Mouse (Mus musculus): ENCODE results near the gene Tsacc. TPM values are rescaled to one million over a fixed set of nuclear protein-coding genes. Genes with fewer than 3 reads are reported as not detected.

Tsacc gene
- 10.8 and 13.1 TPM in 2 replicates for polyA plus RNA-seq (2015; fragmentation: Nextera tagmentation; extraction: Ambion mirVana)

DNA sequence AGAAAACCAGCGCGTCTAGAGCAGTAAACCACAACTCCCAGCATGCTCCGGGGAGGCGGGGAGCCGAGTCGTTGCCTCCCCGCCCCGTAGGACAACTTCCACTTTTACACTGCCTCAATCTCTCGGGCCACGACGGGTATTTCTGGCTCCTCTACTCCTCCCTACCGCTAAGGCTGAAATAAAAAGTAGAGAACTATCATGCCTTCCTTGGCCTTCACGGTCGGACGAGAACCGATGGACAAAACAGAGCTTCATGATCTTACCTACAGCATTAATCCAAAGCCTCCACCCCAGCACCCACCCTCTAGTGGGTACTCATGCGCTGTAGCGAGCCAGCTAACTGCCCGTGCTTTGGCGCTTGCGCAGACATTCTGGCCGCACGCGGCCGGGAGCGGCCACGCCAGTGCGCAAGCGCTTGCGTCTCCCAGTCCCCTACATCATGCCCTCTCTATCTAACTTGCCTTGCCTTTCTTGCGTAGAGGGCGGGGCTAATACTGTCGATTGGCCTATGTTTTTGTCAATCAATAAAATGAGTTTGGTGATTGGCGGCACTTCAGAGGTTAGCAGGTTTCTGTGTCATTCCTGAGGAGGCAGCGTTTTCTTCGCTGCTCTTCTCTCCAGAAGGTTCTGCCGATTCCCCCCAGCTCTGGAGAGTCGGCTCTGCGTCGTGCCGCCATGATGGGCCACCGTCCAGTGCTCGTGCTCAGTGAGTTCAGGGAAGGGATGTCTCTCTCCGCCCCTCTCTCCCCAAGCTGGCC lies at the start of gene Tsacc, which contains the start of gene Cct3:
Gene Tsacc, minus strand, starts transcription at position 439 of the 758 bp plus-strand sequence.
Gene Cct3, plus strand, starts transcription at position 556 of the 758 bp plus-strand sequence.
- H3K27me3 ChIP-seq (replicated peaks; ENCODE audit: insufficient read depth, low read length) = no peaks in the 10 kb centered on the region
- H3K27ac ChIP-seq (ENCODE audit: low read length) = peak within 1 kb of the TSS; percentile 88
- H3K4me3 ChIP-seq (ENCODE audit: low read depth, low read length) = peak within 1 kb of the TSS; percentile 80
- no peaks in the 10 kb centered on the region for H3K9me3 ChIP-seq (ENCODE audit: low read length)
- WGBS = 1% methylated on average over 44 of the region's 44 CpGs
- TF ChIP-seq CTCF (IDR thresholded peaks at IDR 0.05) (peak; percentile 46), EP300 (IDR thresholded peaks at IDR 0.05) (no peak)
- peak within 1 kb of the TSS; percentile 72 for H3K9ac ChIP-seq (replicated peaks; ENCODE audit: low read depth)
- peaks cover 6% of the 10 kb centered on the region; the same call in 1 of the 2 replicates for H3K4me1 ChIP-seq (ENCODE audit: insufficient read depth, low read depth, low read length)
- peak; percentile 99 for ATAC-seq
- H3K36me3 ChIP-seq (ENCODE audit: insufficient read depth, low read length) = peaks cover 14% of the 10 kb centered on the region; the same call in 1 of the 2 replicates
- H3K4me2 ChIP-seq (replicated peaks; ENCODE audit: low read depth, low read length) = peak within 1 kb of the TSS; percentile 61
- DNase-seq (ENCODE audit: low spot score) = peak; percentile 99

DNA sequence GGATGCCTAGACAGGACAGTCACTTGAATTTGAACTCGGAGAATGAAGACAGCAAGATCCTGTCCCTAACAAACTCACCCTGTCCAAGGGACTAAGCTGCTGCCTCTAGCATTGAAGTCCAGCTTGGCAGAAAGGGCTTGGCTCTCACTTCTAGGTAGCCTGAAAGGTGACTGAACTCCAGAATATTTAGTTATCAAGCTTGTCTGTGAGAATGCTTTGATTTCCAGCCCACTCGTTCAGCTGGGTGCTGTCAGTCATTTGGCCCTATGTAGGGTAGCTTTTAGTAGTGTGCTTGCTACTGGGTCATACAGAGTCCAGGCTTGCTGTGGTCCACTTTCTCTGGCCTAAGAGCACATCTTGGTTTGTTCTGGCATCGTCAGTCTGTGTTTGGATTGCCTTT lies 42.2 kb upstream of the Tsacc start:
- peaks cover 4% of the 10 kb centered on the region; the same call in 1 of the 2 replicates for H3K4me1 ChIP-seq (ENCODE audit: insufficient read depth, low read depth, low read length)
- no peak overlapping the region for H3K4me2 ChIP-seq (replicated peaks; ENCODE audit: low read depth, low read length)
- ATAC-seq = no peak
- H3K4me3 ChIP-seq (ENCODE audit: low read depth, low read length) = no peak overlapping the region
- DNase-seq (ENCODE audit: low spot score) = no peak
- H3K27me3 ChIP-seq (replicated peaks; ENCODE audit: insufficient read depth, low read length) = no peaks in the 10 kb centered on the region
- no peak overlapping the region for H3K27ac ChIP-seq (ENCODE audit: low read length)
- H3K9me3 ChIP-seq (ENCODE audit: low read length) = no peaks in the 10 kb centered on the region
- H3K9ac ChIP-seq (replicated peaks; ENCODE audit: low read depth) = peak overlapping the region; percentile 4; the same call in 1 of the 2 replicates
- peaks cover 23% of the 10 kb centered on the region for H3K36me3 ChIP-seq (ENCODE audit: insufficient read depth, low read length)
- WGBS = 55% methylated on average over 3 of the region's 3 CpGs
- no peak for TF ChIP-seq EP300 (IDR thresholded peaks at IDR 0.05)
- no peak for TF ChIP-seq CTCF (IDR thresholded peaks at IDR 0.05)

DNA sequence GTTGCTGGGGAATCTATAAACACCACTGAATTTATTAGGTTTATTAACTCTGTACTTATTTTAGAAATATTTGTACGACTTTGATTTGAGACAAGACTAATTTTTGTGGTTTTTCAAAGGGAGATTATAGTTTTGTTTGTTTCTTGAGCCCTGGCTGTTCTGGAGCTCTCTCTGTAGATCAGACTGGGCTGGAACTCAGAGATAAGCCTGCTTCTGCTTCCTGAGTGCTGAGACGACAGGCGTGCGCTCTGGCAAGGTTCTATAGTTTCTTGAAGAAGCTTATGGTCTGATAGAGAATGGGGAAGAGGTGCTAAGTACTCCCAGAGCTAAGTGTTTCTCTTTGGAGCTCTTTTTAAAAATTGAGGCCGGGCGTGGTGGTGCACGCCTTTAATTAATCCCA lies 41.5 kb upstream of the Tsacc start:
- Histone ChIP-seq H3K9me3 (ENCODE audit: low read length) (no peaks in the 10 kb centered on the region), H3K36me3 (ENCODE audit: insufficient read depth, low read length) (peaks cover 18% of the 10 kb centered on the region), H3K4me3 (ENCODE audit: low read depth, low read length) (no peak overlapping the region), H3K9ac (replicated peaks; ENCODE audit: low read depth) (no peak overlapping the region), H3K4me2 (replicated peaks; ENCODE audit: low read depth, low read length) (no peak overlapping the region), H3K27ac (ENCODE audit: low read length) (no peak overlapping the region), H3K27me3 (replicated peaks; ENCODE audit: insufficient read depth, low read length) (no peaks in the 10 kb centered on the region), H3K4me1 (ENCODE audit: insufficient read depth, low read depth, low read length) (peaks cover 4% of the 10 kb centered on the region; the same call in 1 of the 2 replicates)
- WGBS = 86% methylated on average over 7 of the region's 7 CpGs
- no peak for TF ChIP-seq CTCF (IDR thresholded peaks at IDR 0.05)
- no peak for TF ChIP-seq EP300 (IDR thresholded peaks at IDR 0.05)
- ATAC-seq (no peak), DNase-seq (ENCODE audit: low spot score) (no peak)

DNA sequence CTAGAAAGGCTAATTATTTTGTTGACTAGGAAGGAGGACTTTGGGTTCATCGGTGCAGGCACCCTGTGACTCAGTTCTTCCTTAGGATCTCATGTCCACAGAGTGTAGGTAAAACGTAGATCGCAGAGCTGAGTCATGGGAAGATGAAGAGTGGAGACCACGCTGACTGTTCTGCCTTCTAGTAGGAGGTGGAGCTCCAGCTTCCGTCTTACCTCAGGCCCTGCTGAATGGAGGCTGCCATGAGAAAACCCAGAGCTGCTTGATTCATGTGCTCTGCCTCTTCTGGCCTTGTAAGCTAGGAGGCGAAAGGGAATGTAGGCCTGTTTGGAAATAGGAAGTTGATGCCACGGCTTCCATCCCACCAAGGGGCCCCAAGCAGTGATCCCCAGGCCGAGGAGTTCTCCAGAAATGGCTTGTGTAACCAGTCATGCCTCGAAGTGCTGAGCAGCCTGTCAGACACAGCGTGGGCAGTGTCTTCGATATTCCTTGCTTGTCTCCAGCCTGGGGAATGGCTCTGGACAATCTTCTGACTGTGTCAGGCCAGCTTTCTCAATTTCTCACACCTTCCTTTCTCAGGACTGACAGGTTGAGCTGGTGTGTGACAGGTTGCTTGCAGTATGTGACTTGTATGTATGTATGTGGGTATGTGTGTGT lies 40.7 kb upstream of the Tsacc start:
- Histone ChIP-seq H3K9me3 (ENCODE audit: low read length) (no peaks in the 10 kb centered on the region), H3K4me3 (ENCODE audit: low read depth, low read length) (no peak overlapping the region), H3K4me2 (replicated peaks; ENCODE audit: low read depth, low read length) (peak overlapping the region; percentile 75), H3K27ac (ENCODE audit: low read length) (0 out of 2 replicates have a peak overlapping the region, but pooled peaks have one; percentile 28), H3K27me3 (replicated peaks; ENCODE audit: insufficient read depth, low read length) (no peaks in the 10 kb centered on the region), H3K36me3 (ENCODE audit: insufficient read depth, low read length) (peaks cover 10% of the 10 kb centered on the region; the same call in 1 of the 2 replicates), H3K4me1 (ENCODE audit: insufficient read depth, low read depth, low read length) (peaks cover 4% of the 10 kb centered on the region; the same call in 1 of the 2 replicates), H3K9ac (replicated peaks; ENCODE audit: low read depth) (peak overlapping the region; percentile 16; the same call in 1 of the 2 replicates)
- 65% methylated on average over 11 of the region's 11 CpGs for WGBS
- DNase-seq (ENCODE audit: low spot score) (peak; percentile 33), ATAC-seq (no peak)
- TF ChIP-seq CTCF (IDR thresholded peaks at IDR 0.05) = no peak
- TF ChIP-seq EP300 (IDR thresholded peaks at IDR 0.05) = no peak

DNA sequence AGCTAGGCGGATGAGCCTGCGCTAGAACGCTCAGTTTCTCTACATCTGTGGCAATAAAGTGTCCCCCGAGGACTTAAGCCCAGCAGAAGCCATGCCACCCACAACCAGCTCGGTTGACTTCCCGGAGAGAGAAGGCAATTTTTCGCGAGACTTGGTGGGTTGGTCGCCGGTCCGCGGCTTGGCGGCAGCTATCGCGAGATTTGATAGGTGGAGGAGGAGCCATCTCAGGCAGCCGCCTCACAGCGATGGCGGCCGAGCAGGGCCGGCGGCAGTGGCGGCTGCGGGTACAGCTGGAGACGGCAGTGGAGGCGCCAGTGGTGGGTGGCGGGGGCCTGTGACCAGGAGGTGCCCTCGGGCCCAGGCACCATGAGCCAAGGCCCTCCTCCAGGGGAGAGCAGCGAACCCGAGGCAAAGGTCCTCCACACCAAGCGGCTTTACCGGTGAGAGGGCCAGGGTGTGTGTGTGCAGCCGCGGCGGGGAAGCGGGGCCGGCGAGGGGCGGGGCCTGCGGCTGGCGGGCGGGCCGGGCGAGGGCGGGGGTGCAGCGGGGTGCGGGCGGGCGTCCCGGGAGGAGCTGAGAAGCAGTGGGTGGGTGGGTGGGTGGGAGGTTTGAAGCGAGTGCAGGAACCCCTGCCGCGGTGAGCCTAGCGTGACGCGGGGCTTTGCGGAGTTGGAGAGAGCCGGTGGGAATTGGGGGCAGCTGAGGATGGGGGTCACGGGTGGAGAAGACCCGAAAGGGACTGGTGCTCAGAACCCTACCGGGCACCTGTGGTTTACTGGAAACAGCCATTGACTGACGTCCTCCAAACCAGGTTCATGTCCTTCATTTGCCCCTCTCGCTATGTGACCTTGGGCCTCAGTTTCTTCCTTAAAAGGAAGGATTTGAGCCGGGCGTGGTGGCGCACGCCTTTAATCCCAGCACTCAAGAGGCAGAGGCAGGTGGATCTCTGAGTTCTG lies 39.5 kb upstream of the Tsacc start, which contains the start of the genes Tmem79 and Smg5:
Gene Tmem79, minus strand, starts transcription at position 91 of the 956 bp plus-strand sequence.
Gene Smg5, plus strand, starts transcription at position 203 of the 956 bp plus-strand sequence.
- Histone ChIP-seq H3K9ac (replicated peaks; ENCODE audit: low read depth) (peak within 1 kb of the TSS; percentile 78), H3K4me1 (ENCODE audit: insufficient read depth, low read depth, low read length) (peaks cover 4% of the 10 kb centered on the region; the same call in 1 of the 2 replicates), H3K4me3 (ENCODE audit: low read depth, low read length) (peak within 1 kb of the TSS; percentile 91), H3K27me3 (replicated peaks; ENCODE audit: insufficient read depth, low read length) (no peaks in the 10 kb centered on the region), H3K4me2 (replicated peaks; ENCODE audit: low read depth, low read length) (peak within 1 kb of the TSS; percentile 75), H3K9me3 (ENCODE audit: low read length) (no peaks in the 10 kb centered on the region), H3K27ac (ENCODE audit: low read length) (peak within 1 kb of the TSS; percentile 94), H3K36me3 (ENCODE audit: insufficient read depth, low read length) (no peaks in the 10 kb centered on the region)
- ATAC-seq = peak; percentile 94
- WGBS = 4% methylated on average over 49 of the region's 66 CpGs
- DNase-seq (ENCODE audit: low spot score) = peak; percentile 98
- peak; percentile 62; the same call in 1 of the 2 replicates for TF ChIP-seq EP300 (IDR thresholded peaks at IDR 0.05)
- no peak for TF ChIP-seq CTCF (IDR thresholded peaks at IDR 0.05)
